In genomic region chr13:55591961-55592490, GRCm38 (mm10) we compare ENCODE assay signal across 10 mouse cellular contexts. TPM values are rescaled to one million over a fixed set of nuclear protein-coding genes. Genes with fewer than 3 reads are reported as not detected.
DNase-seq lines count a peak whose midpoint lies in the region; ATAC-seq lines count a peak whose summit lies in the region.
"Had no signal": no experiment of that assay in that cellular context is flagged by ENCODE, and none has a peak within 500 bp of the region (broad histone marks: within the 10 kb centered on the region; RNA-seq: fewer than 3 reads in every experiment).

No protein-coding gene starts in this region.

- no peak overlapping the region for H3K27ac ChIP-seq in liver, embryonic 12.5 days

- peaks cover 9% of the 10 kb centered on the region; the same call in 1 of the 2 replicates for H3K27me3 ChIP-seq in liver, embryonic 12.5 days (replicated peaks)

- DNase-seq in cerebellum, postnatal 10 days: peak; percentile 45 to 46
- no peak for DNase-seq in cerebellum, adult 11-12 months
- peak; percentile 93 for DNase-seq in ES-CJ7 (ENCODE audit: low read depth, low spot score)
- peak; percentile 27 for DNase-seq in induced T-regulatory cell, adult 2 months (ENCODE audit: low read depth)
- no peak for DNase-seq in thymus, adult 18-20 months
- DNase-seq in thymus, postnatal 0 days (ENCODE audit: low spot score): no peak
- no peak for DNase-seq in adrenal gland, postnatal 4 days (ENCODE audit: low spot score in 2 of 2)
- DNase-seq: cerebellum, adult 8-10 months; heart, postnatal 36 days had no signal

- 71% methylated on average over 4 of the region's 4 CpGs for WGBS in liver, embryonic 12.5 days (ENCODE audit: insufficient replicate concordance)

- H3K4me1 ChIP-seq in liver, embryonic 12.5 days: peaks cover 24% of the 10 kb centered on the region

- H3K4me3 ChIP-seq in liver, embryonic 12.5 days: no peak overlapping the region

- peak; percentile 23; the same call in 1 of the 2 replicates for ATAC-seq in liver, embryonic 12.5 days

- peak overlapping the region; percentile 79 for H3K4me2 ChIP-seq in liver, embryonic 12.5 days

- no peak overlapping the region for H3K9ac ChIP-seq in liver, embryonic 12.5 days

- H3K36me3 ChIP-seq in liver, embryonic 12.5 days: peaks cover 32% of the 10 kb centered on the region

- no peaks in the 10 kb centered on the region for H3K9me3 ChIP-seq in liver, embryonic 12.5 days (replicated peaks)

RNA-seq across cellular contexts. Expression of gene B4galt7, which starts 7.7 kb away (rescaled TPM):
- polyA plus RNA-seq in liver, embryonic 12.5 days (2016; fragmentation: Nextera tagmentation; extraction: Ambion mirVana): 10.6 and 11.3 TPM in 2 replicates
- polyA plus RNA-seq in thymus, postnatal 0 days (2015; fragmentation: Nextera tagmentation; extraction: Ambion mirVana): 20.2 and 24.1 TPM in 2 replicates
- 10 to 100 TPM; 16.5 to 18.8 TPM for total RNA-seq in adrenal gland, postnatal 4 days (2021)

RNA-seq across cellular contexts. Expression of gene Tmed9, which starts 18.5 kb away (rescaled TPM):
- polyA plus RNA-seq in liver, embryonic 12.5 days (2016; fragmentation: Nextera tagmentation; extraction: Ambion mirVana): 73.8 and 75.8 TPM in 2 replicates
- 117 and 129 TPM in 2 replicates for polyA plus RNA-seq in thymus, postnatal 0 days (2015; fragmentation: Nextera tagmentation; extraction: Ambion mirVana)
- total RNA-seq in adrenal gland, postnatal 4 days (2021): 100 to 1,000 TPM; 167 to 169 TPM

RNA-seq across cellular contexts. Expression of gene Fam193b, which starts 21.1 kb away (rescaled TPM):
- polyA plus RNA-seq in liver, embryonic 12.5 days (2016; fragmentation: Nextera tagmentation; extraction: Ambion mirVana): 15.9 and 17.5 TPM in 2 replicates
- 39.6 and 50.0 TPM in 2 replicates for polyA plus RNA-seq in thymus, postnatal 0 days (2015; fragmentation: Nextera tagmentation; extraction: Ambion mirVana)
- 10 to 100 TPM; 61.6 to 76.7 TPM for total RNA-seq in adrenal gland, postnatal 4 days (2021)

RNA-seq across cellular contexts. Expression of gene Caml, which starts 30.8 kb away (rescaled TPM):
- polyA plus RNA-seq in liver, embryonic 12.5 days (2016; fragmentation: Nextera tagmentation; extraction: Ambion mirVana): 19.1 and 20.9 TPM in 2 replicates
- 35.9 and 38.3 TPM in 2 replicates for polyA plus RNA-seq in thymus, postnatal 0 days (2015; fragmentation: Nextera tagmentation; extraction: Ambion mirVana)
- 10 to 100 TPM; 40.7 to 41.4 TPM for total RNA-seq in adrenal gland, postnatal 4 days (2021)

RNA-seq across cellular contexts. Expression of gene Ddx46, which starts 42.8 kb away (rescaled TPM):
- polyA plus RNA-seq in liver, embryonic 12.5 days (2016; fragmentation: Nextera tagmentation; extraction: Ambion mirVana): 28.2 and 30.2 TPM in 2 replicates
- polyA plus RNA-seq in thymus, postnatal 0 days (2015; fragmentation: Nextera tagmentation; extraction: Ambion mirVana): 37.0 and 39.1 TPM in 2 replicates
- 10 to 100 TPM; 57.1 to 57.2 TPM for total RNA-seq in adrenal gland, postnatal 4 days (2021)

Comparison
In these comparisons a context has a peak if more than half of its experiments do, and no peak if none do; other contexts are left out.
1. DNase-seq: peak in cerebellum, postnatal 10 days (2 of 2), ES-CJ7 (single experiment) and induced T-regulatory cell, adult 2 months (single experiment); none in cerebellum, adult 11-12 months (single experiment), thymus, adult 18-20 months (0 of 2), thymus, postnatal 0 days (single experiment) and adrenal gland, postnatal 4 days (0 of 2).